Mouse (Mus musculus) liver, embryonic 13.5 days (tissue): Measurements from ENCODE around the gene Ddx17. TPM values are rescaled to one million over a fixed set of nuclear protein-coding genes. Genes with fewer than 3 reads are reported as not detected.

Source experiments
- ATAC-seq: fragments of 200-750 bp; cut with Nextera tagmentation; 2 replicates; pipeline ENCODE4 v1.8.0; 2017; ENCODE audit warnings: low read depth, mild to moderate bottlenecking, moderate number of reproducible peaks, moderate library complexity
- DNase-seq: peaks from one replicate; pipeline ENCODE4 v3.0.0; 2022
- H3K27ac ChIP-seq: fragments of 300-500 bp; sonication (generic); 2 replicates; pipeline ENCODE4 v1.5.1; 2015; ENCODE audit warnings: moderate library complexity, mild to moderate bottlenecking, inconsistent platforms
- H3K27me3 ChIP-seq: fragments of 300-500 bp; sonication (generic); 2 replicates; pipeline ENCODE4 v1.6.1; 2015; ENCODE audit warnings: mild to moderate bottlenecking, inconsistent platforms
- H3K36me3 ChIP-seq: fragments of 300-500 bp; sonication (generic); 2 replicates; pipeline ENCODE4 v1.6.1; 2015; ENCODE audit warnings: mild to moderate bottlenecking, inconsistent platforms
- H3K4me1 ChIP-seq: fragments of 300-500 bp; sonication (generic); replicated peaks from 2 replicates; pipeline ENCODE4 v1.6.1; 2015; ENCODE audit warnings: inconsistent platforms
- H3K4me2 ChIP-seq: fragments of 300-500 bp; sonication (generic); 2 replicates; pipeline ENCODE4 v1.6.1; 2015; ENCODE audit warnings: inconsistent platforms, mild to moderate bottlenecking, moderate library complexity
- H3K4me3 ChIP-seq: fragments of 300-500 bp; sonication (generic); replicated peaks from 2 replicates; pipeline ENCODE4 v1.5.1; 2015; ENCODE audit warnings: mild to moderate bottlenecking, inconsistent platforms
- H3K9ac ChIP-seq: fragments of 300-500 bp; sonication (generic); 2 replicates; pipeline ENCODE4 v1.6.1; 2015; ENCODE audit warnings: mild to moderate bottlenecking, inconsistent platforms
- H3K9me3 ChIP-seq: fragments of 300-500 bp; sonication (generic); replicated peaks from 2 replicates; pipeline ENCODE4 v1.6.1; 2016; ENCODE audit warnings: inconsistent platforms
- WGBS: fragments of 180-500 bp; shearing (Covaris S2); methylation state at CpG from one replicate; pipeline ENCODE4 v1.1.7; 2015; ENCODE audit not compliant: insufficient replicate concordance; 5-methylcytosine and 5-hydroxymethylcytosine counted together
- polyA plus RNA-seq: library from polyadenylated mRNA; unstranded; fragments of >200 nt; fragmentation: Nextera tagmentation; extraction: Ambion mirVana; gene quantifications from 2 replicates; pipeline ENCODE4 v1.2.1, GENCODE M21; 2015

Ddx17 gene
- polyA plus RNA-seq: 12.1 and 12.6 TPM in 2 replicates

DNA sequence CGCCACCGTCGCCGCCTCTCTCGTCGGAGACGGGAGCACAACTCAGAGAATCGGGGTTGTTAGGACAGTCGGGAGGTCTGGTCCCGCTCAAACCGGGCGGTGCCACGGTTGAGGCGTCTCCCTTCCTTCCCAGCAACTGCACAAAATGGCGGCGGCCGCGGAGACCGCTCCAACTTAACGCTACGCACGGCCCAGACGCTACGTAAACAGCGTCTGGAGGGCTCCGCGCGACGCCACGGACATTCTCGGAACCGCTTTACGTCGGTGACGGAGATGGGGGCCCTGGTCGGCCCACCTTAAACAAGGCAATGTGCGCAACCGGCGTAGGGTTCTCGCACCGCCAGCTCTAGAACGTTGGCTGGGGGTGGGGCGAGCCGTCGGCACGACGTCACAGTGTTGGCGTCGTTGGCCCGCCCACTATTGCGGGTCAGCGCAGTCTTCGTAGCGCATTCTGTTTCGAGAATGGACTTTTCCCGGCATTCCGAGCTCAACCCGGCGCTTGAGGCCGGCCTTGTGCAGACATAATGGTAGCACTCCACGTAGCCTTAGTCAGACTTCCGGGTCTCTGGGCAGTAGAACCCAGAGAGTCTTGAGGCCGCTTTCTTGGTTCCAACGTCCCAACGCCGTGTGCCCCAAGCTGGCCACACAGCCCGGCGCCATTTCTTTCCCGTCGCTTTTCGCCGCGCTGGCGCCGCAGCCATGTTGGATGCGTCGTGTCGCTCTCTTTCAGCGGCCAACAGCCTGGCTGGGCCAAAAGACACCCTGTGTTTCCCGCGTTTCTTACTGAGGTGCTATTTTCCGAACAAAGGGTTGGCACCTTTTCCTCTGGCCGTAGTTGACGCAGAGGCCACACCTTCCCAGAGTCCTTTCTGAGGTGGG lies at the start of gene Ddx17:
Ddx17 (minus strand) TSS at position 332 of the 879 bp plus-strand sequence.
- peak within 1 kb of the TSS; percentile 90 for H3K4me2 ChIP-seq
- DNase-seq (peak; percentile 95), ATAC-seq (peak; percentile 90)
- peak within 1 kb of the TSS; percentile 89 for H3K9ac ChIP-seq
- 2% methylated on average over 84 of the region's 84 CpGs for WGBS
- peaks cover 17% of the 10 kb centered on the region for H3K27me3 ChIP-seq
- H3K4me1 ChIP-seq: peaks cover 32% of the 10 kb centered on the region
- peak within 1 kb of the TSS; percentile 90 for H3K4me3 ChIP-seq
- H3K27ac ChIP-seq: peak within 1 kb of the TSS; percentile 92
- H3K36me3 ChIP-seq: peaks cover 28% of the 10 kb centered on the region
- no peaks in the 10 kb centered on the region for H3K9me3 ChIP-seq

DNA sequence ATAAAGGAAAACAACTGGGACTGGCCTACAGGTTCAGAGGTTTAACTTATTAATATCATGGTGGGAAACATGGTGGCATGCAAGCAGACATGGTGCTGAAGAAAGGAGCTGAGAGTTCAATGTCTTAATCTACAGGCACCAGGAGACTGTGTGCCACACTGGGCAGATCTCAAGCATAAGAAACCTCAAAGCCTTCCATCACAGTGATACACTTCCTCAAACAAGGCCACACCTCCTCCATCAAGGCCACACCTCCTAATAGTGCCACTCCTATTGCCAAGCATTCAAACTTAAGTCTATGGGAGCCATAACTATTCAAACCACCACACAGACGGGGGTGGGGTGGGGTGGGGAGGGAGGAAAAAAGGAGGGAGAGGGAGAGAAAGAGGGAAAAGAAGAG lies 35.0 kb upstream of the Ddx17 start:
- H3K4me3 ChIP-seq: no peak overlapping the region
- H3K9me3 ChIP-seq: no peaks in the 10 kb centered on the region
- no peak overlapping the region for H3K4me2 ChIP-seq
- ATAC-seq (no peak), DNase-seq (no peak)
- WGBS: 47% methylated on average over 1 of the region's 1 CpGs
- no peak overlapping the region for H3K9ac ChIP-seq
- H3K27me3 ChIP-seq: no peaks in the 10 kb centered on the region
- H3K4me1 ChIP-seq: no peaks in the 10 kb centered on the region
- no peak overlapping the region for H3K27ac ChIP-seq
- no peaks in the 10 kb centered on the region for H3K36me3 ChIP-seq

DNA sequence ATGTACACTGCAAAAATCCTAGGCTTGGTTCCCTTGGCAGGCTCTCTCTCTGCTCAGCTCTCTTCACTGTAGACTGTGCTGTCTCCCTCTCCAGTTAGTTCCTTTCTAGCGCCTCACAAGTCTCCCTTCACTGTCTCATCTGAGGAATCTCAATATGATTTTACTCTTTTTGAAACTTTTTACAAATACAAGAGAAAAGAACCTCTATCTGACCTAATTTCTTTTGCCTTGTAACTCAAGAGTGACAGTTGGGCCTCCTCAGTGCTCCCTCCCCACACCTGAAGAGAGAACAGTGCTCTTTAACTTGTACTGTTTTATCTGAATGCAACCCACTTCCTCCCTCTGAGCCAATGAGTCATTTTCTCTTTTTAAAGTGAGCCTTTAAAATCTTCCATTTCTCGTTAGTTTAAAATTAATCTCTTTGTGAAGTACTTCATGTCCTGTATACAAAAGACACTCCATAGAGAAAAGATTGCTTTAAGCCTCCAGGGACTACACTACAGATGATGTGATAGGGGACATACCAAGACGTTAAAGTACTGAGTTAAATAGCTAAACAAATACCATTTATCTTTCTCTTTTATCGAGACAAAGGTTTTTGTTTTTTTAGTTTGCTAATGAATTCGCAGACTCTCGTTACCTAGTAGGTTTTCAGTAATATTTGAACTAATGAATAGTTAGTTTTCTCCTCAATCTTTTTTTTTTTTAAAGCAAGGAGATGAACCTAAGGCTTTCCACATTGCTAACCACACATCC lies 31.3 kb upstream of the Ddx17 start:
- Histone ChIP-seq H3K9ac (no peak overlapping the region), H3K4me3 (no peak overlapping the region), H3K4me2 (no peak overlapping the region), H3K27ac (no peak overlapping the region), H3K4me1 (no peaks in the 10 kb centered on the region), H3K9me3 (no peaks in the 10 kb centered on the region), H3K27me3 (no peaks in the 10 kb centered on the region), H3K36me3 (no peaks in the 10 kb centered on the region)
- no peak for DNase-seq
- ATAC-seq: no peak
- WGBS: 44% methylated on average over 6 of the region's 6 CpGs

DNA sequence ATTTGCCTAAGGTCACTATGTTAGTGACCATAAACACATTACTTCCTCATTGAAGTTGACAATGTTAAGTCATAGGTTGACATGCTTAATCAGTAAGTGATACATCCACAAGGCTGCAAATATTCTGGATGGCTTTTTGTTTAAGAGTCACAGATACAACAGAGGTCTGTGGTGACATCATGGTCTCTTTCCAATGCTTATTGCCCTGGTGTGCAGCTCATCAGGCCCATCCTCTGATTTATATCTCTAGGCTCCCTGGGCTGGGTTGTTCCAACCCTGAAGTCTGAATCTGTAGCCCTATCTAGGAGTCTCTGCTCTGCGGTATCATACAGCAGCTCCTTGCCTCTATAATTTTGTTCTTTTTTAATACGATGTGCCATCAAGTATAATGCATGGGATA lies 30.4 kb upstream of the Ddx17 start:
- no peak overlapping the region for H3K4me3 ChIP-seq
- no peak overlapping the region for H3K4me2 ChIP-seq
- ATAC-seq (no peak), DNase-seq (no peak)
- H3K9me3 ChIP-seq: no peaks in the 10 kb centered on the region
- H3K27me3 ChIP-seq: no peaks in the 10 kb centered on the region
- H3K9ac ChIP-seq: no peak overlapping the region
- 70% methylated on average over 2 of the region's 2 CpGs for WGBS
- H3K36me3 ChIP-seq: no peaks in the 10 kb centered on the region
- no peaks in the 10 kb centered on the region for H3K4me1 ChIP-seq
- H3K27ac ChIP-seq: no peak overlapping the region

DNA sequence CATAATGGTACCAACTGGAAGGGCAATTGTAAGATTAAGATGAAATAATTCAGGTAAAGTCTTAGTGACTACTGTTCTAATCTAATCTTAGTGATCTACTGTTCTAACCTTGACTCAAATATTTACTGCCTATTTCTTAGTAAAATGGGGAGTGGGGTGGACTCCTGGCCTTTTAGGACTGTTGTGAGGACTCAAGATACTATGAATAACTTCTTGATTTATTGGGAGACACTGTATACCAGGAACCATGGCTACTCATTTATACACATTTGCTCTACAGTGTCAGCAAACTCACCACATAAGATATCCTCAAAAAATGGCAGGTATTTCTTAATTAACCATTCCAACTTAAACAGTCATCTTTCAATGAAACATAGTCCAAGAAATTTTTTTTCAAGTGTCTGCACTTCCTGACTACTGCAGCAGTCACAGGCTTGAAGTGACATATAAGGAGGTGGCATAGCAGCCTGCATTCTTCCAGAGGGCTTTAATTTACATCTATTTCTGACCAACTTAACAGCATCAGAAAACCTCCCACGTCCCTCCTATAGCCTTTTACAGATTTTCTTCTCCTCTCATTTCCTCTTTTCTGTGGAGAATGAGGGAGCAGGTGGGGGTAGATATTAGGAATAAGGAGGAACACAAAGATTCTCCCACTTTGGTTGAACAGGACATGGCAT lies 29.1 kb upstream of the Ddx17 start:
- Histone ChIP-seq H3K27ac (no peak overlapping the region), H3K27me3 (no peaks in the 10 kb centered on the region), H3K4me1 (no peaks in the 10 kb centered on the region), H3K9ac (no peak overlapping the region), H3K4me2 (no peak overlapping the region), H3K4me3 (no peak overlapping the region), H3K9me3 (no peaks in the 10 kb centered on the region), H3K36me3 (no peaks in the 10 kb centered on the region)
- 17% methylated on average over 1 of the region's 1 CpGs for WGBS
- ATAC-seq (no peak), DNase-seq (no peak)

DNA sequence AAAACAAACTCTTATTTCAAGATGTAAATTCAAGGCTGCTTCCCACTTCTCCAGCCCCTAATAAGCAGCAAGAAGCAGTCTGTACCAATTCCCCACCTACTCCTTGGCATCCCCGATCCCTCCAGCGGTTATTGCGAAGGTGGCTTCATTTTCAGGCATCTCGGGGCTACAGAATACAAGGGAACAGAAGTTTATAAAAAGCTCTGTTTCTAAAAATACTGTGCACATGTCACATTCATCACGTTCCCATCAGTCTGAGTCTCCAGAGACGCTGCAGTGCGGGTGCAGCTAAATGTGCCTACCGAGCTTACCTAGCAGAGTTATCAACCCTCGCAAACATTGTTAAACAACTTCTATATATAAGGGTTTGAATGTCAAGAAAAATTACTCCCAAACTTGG lies 15.9 kb upstream of the Ddx17 start:
- H3K9me3 ChIP-seq: no peaks in the 10 kb centered on the region
- no peak overlapping the region for H3K27ac ChIP-seq
- H3K9ac ChIP-seq: no peak overlapping the region
- ATAC-seq: no peak
- WGBS: 64% methylated on average over 9 of the region's 9 CpGs
- H3K4me2 ChIP-seq: no peak overlapping the region
- no peak for DNase-seq
- H3K27me3 ChIP-seq: no peaks in the 10 kb centered on the region
- no peaks in the 10 kb centered on the region for H3K36me3 ChIP-seq
- H3K4me1 ChIP-seq: no peaks in the 10 kb centered on the region
- H3K4me3 ChIP-seq: no peak overlapping the region

DNA sequence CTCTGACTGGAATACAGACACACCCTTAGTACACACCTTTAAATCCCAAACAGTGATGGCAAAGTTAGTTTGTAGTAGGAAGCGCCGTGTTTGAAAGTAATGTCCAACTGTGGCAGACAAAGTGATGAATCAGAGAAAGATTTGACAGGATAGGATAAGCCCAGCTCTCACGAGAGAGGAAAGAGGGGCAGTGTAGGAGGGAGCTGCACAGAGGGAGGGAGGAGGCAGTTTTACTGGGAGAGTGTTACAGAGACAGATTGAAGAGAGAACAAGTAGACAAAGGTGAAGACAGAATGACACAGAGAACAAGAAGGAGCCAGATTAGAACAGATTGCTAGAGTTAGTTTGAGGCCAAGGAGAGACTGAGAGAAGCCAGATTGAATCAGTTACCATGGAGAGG lies 13.1 kb upstream of the Ddx17 start:
- DNase-seq (no peak), ATAC-seq (no peak)
- no peak overlapping the region for H3K4me2 ChIP-seq
- 57% methylated on average over 3 of the region's 3 CpGs for WGBS
- H3K36me3 ChIP-seq: no peaks in the 10 kb centered on the region
- H3K4me1 ChIP-seq: no peaks in the 10 kb centered on the region
- no peaks in the 10 kb centered on the region for H3K27me3 ChIP-seq
- no peak overlapping the region for H3K4me3 ChIP-seq
- no peaks in the 10 kb centered on the region for H3K9me3 ChIP-seq
- H3K9ac ChIP-seq: no peak overlapping the region
- no peak overlapping the region for H3K27ac ChIP-seq

DNA sequence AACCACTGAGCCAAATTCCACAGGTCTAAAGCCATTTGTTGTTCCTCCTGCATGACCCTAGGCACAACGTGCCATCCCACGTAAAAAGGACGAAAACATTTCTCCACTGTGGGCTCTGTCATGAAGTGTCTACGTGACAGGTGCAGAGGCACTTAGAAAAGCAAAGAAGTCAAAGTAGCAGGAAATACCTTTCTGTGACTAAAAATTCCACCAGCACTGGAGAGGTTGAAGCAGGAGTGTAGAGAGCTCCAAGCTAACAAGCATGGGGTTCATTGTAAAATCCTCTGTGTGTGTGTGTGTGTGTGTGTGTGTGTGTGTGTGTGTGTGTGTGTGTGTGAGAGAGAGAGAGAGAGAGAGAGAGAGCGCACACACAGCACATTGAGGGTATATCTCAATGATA lies 6.0 kb upstream of the Ddx17 start:
- Histone ChIP-seq H3K27me3 (peaks cover 31% of the 10 kb centered on the region), H3K9ac (no peak overlapping the region), H3K9me3 (no peaks in the 10 kb centered on the region), H3K27ac (no peak overlapping the region), H3K36me3 (no peaks in the 10 kb centered on the region), H3K4me1 (peaks cover under 1% of the 10 kb centered on the region; the same call in 1 of the 2 replicates), H3K4me3 (no peak overlapping the region), H3K4me2 (no peak overlapping the region)
- DNase-seq (no peak), ATAC-seq (no peak)
- WGBS: 69% methylated on average over 5 of the region's 5 CpGs

DNA sequence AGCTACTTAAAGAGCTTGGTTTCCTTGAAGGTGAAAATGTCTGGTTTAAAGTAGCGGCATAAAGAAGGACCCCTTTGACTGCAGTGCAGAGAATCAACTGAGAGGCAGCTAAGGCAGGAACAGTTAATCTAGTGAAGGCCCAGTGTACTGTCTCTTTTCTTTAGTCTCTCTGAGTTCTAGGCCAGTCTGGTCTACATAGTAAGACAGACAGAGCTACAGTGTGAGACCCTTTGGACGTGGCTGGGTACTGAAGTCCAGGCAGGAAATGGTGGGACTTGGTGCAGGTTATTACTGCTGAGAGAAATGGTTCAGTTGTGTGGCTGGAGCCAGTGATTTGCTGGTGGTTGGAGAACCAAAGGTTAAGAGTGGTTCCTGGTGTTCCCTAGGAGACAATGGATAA lies 1.7 kb upstream of the Ddx17 start:
- WGBS: 85% methylated on average over 2 of the region's 2 CpGs
- Histone ChIP-seq H3K27me3 (peaks cover 28% of the 10 kb centered on the region), H3K9ac (no peak overlapping the region), H3K4me2 (no peak overlapping the region), H3K27ac (no peak overlapping the region), H3K4me1 (peaks cover 28% of the 10 kb centered on the region), H3K4me3 (no peak overlapping the region), H3K9me3 (no peaks in the 10 kb centered on the region), H3K36me3 (peaks cover 12% of the 10 kb centered on the region)
- DNase-seq (no peak), ATAC-seq (no peak)

DNA sequence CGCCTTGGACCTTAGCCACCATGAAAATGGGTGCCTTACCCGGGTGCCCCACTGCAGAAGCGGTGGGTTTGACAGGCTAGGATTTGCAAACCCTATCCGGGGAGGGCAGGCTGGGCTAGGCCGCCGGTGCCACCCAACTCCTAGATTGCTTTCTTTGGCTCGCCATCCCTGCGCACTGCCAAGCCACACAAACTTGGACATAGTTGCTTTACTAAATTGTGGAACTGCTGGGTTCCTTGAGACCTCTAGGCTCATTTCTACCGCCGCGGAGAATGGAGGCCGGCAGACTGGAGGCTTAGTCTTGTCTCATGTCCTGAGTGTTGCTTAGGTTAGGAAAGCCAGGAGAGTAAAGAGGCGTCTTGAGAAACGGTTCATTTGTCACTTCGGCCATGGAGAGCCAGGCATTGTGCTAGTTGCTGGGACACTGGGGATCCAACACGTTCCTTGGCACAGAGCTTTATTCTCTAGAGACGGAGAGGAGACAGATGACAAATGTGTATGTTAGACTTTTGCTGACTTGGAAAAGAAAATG lies 814 bp upstream of the Ddx17 start:
- peaks cover 20% of the 10 kb centered on the region for H3K27me3 ChIP-seq
- H3K4me2 ChIP-seq: peak overlapping the region; percentile 90
- H3K9me3 ChIP-seq: no peaks in the 10 kb centered on the region
- peak overlapping the region; percentile 92 for H3K27ac ChIP-seq
- H3K36me3 ChIP-seq: peaks cover 21% of the 10 kb centered on the region
- H3K4me1 ChIP-seq: peaks cover 32% of the 10 kb centered on the region
- 77% methylated on average over 17 of the region's 17 CpGs for WGBS
- DNase-seq (no peak), ATAC-seq (no peak)
- H3K9ac ChIP-seq: peak overlapping the region; percentile 89
- peak overlapping the region; percentile 90 for H3K4me3 ChIP-seq

DNA sequence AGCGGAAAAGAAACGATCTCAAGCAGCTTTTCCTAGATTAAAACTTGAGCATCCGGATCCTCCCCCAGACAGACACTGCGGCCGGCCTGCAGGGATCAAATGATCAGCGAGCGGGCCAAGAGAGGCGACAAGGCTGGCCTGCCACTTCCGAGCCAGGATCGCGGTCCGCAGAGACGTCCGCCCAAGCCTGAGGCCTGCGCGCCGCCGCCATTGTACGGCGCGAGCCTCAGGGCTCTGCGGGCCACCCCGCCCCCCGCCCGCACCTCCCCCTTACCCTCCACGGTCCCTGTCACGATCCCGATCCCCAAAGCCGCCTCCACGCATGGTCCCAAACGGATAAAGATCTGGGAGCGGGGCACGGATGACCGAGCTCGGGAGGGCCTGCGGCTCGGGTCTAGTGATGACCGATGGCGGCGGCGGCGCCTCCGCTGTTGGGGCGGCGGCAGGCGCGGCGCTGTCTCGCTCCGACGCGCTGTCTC lies 581 bp downstream of the Ddx17 start:
- peaks cover 32% of the 10 kb centered on the region for H3K4me1 ChIP-seq

More for the DNA sequence above, 581 bp downstream of the Ddx17 start:
- H3K27me3 ChIP-seq: peaks cover 10% of the 10 kb centered on the region
- DNase-seq: peak; percentile 62
- WGBS: 0% methylated on average over 38 of the region's 52 CpGs
- H3K9ac ChIP-seq: peak overlapping the region; percentile 89
- peaks cover 34% of the 10 kb centered on the region for H3K36me3 ChIP-seq
- ATAC-seq: peak; percentile 70
- no peaks in the 10 kb centered on the region for H3K9me3 ChIP-seq
- H3K4me3 ChIP-seq: peak overlapping the region; percentile 90
- H3K4me2 ChIP-seq: peak overlapping the region; percentile 90
- peak overlapping the region; percentile 92 for H3K27ac ChIP-seq
